Mouse (Mus musculus) forebrain, embryonic 15.5 days (tissue): Measurements from ENCODE around the gene Gm12790. TPM values are rescaled to one million over a fixed set of nuclear protein-coding genes. Genes with fewer than 3 reads are reported as not detected.
A peak's percentile ranks its signal among the peaks of the same experiment; 100 is the strongest.
"Not testable (repeated sequence)": the region's sequence is repeated elsewhere in the genome, so short reads cannot be mapped to it uniquely, and the experiment has no call there.

Experiments
- ATAC-seq: fragments of 200-750 bp; cut with Nextera tagmentation; replicated peaks from 2 replicates; pipeline ENCODE4 v1.8.0; 2017; ENCODE audit warnings: mild to moderate bottlenecking, moderate TSS enrichment, moderate library complexity
- H3K27ac ChIP-seq: fragments of 300-500 bp; sonication (generic); replicated peaks from 2 replicates; pipeline ENCODE4 v1.5.1; 2015; ENCODE audit warnings: mild to moderate bottlenecking, inconsistent platforms
- H3K27me3 ChIP-seq: fragments of 300-500 bp; sonication (generic); 2 replicates; pipeline ENCODE4 v1.6.1; 2015; ENCODE audit warnings: inconsistent platforms
- H3K36me3 ChIP-seq: fragments of 300-500 bp; sonication (generic); 2 replicates; pipeline ENCODE4 v1.6.1; 2015; ENCODE audit warnings: mild to moderate bottlenecking, inconsistent platforms
- H3K4me1 ChIP-seq: fragments of 300-500 bp; sonication (generic); 2 replicates; pipeline ENCODE4 v1.6.1; 2015; ENCODE audit warnings: inconsistent platforms
- H3K4me2 ChIP-seq: fragments of 300-500 bp; sonication (generic); replicated peaks from 2 replicates; pipeline ENCODE4 v1.6.1; 2015; ENCODE audit warnings: mild to moderate bottlenecking, inconsistent platforms
- H3K4me3 ChIP-seq: fragments of 300-500 bp; sonication (generic); 2 replicates; pipeline ENCODE4 v1.5.1; 2015; ENCODE audit warnings: mild to moderate bottlenecking, inconsistent platforms
- H3K9ac ChIP-seq: fragments of 300-500 bp; sonication (generic); replicated peaks from 2 replicates; pipeline ENCODE4 v1.6.1; 2015; ENCODE audit warnings: mild to moderate bottlenecking, inconsistent platforms
- H3K9me3 ChIP-seq: fragments of 300-500 bp; sonication (generic); 2 replicates; pipeline ENCODE4 v1.6.1; 2016; ENCODE audit warnings: inconsistent platforms
- WGBS: fragments of 180-500 bp; shearing (Covaris S2); methylation state at CpG from one replicate; pipeline ENCODE4 v1.1.7; 2015; ENCODE audit warnings: mixed read lengths; 5-methylcytosine and 5-hydroxymethylcytosine counted together
- polyA plus RNA-seq: library from polyadenylated mRNA; unstranded; fragments of >200 nt; fragmentation: Nextera tagmentation; extraction: Ambion mirVana; gene quantifications from 2 replicates; pipeline ENCODE4 v1.2.1, GENCODE M21; 2015

The Gm12790 gene
- polyA plus RNA-seq, result not detected in 2 replicates

GRCm38 (mm10) chr4:101980949-101981348, at the start of gene Gm12790:
TSS of gene Gm12790 (minus strand) at chr4:101981049.
- H3K9ac ChIP-seq, H3K4me1 ChIP-seq, H3K9me3 ChIP-seq, H3K36me3 ChIP-seq, H3K27me3 ChIP-seq, H3K4me3 ChIP-seq, ATAC-seq, H3K4me2 ChIP-seq, H3K27ac ChIP-seq: not testable (repeated sequence)
- WGBS, result 75% methylated on average over 1 of the region's 5 CpGs

- H3K4me3 ChIP-seq, result no peak overlapping the region
- WGBS, result 82% methylated on average over 6 of the region's 6 CpGs
- ATAC-seq, result no peak
- no peaks in the 10 kb centered on the region for H3K9me3 ChIP-seq
- no peak overlapping the region for H3K4me2 ChIP-seq
- H3K9ac ChIP-seq, result no peak overlapping the region
- H3K4me1 ChIP-seq, result no peaks in the 10 kb centered on the region
- H3K36me3 ChIP-seq, result no peaks in the 10 kb centered on the region
- H3K27ac ChIP-seq, result no peak overlapping the region
- H3K27me3 ChIP-seq, result no peaks in the 10 kb centered on the region
These were observed 45.8 kb upstream of the Gm12790 start for GRCm38 (mm10) chr4:102026619-102027018.

DNA sequence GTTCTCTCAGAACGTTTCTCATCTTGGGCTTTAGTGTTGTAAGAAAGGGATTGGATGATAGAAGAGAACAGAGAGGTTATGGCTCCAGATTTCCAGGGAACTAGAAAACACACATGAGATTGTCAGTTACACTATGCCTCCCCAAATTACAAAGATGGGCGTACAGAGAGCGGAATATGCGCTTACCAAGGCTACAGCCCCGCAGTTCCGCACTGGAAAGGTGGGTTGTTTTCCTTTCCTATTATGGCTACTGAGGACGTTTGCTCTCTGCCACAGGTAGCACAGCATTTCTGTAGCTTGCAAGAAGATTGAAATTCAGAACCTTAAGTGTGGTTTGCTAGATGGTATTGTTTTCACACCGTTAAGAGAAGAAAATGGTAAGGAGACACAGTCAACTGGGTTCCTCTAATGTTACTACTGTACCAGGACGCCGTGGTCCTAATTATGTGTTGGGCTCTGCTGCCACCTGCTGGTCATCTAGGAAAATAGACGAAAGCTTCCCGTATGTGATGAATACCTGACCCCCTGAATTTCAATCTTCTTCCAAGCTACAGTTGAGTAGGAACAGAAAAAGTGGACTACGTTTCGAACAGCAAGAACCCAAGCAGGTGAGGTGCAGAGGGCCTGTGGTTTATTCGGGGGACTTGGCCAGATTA, 17.5 kb upstream of the Gm12790 start:
- Histone ChIP-seq H3K9me3 (no peaks in the 10 kb centered on the region), H3K4me2 (no peak overlapping the region), H3K36me3 (no peaks in the 10 kb centered on the region), H3K9ac (no peak overlapping the region), H3K27me3 (no peaks in the 10 kb centered on the region), H3K4me3 (no peak overlapping the region), H3K4me1 (no peaks in the 10 kb centered on the region), H3K27ac (no peak overlapping the region)
- peak; percentile 85 for ATAC-seq
- 40% methylated on average over 15 of the region's 15 CpGs for WGBS

DNA sequence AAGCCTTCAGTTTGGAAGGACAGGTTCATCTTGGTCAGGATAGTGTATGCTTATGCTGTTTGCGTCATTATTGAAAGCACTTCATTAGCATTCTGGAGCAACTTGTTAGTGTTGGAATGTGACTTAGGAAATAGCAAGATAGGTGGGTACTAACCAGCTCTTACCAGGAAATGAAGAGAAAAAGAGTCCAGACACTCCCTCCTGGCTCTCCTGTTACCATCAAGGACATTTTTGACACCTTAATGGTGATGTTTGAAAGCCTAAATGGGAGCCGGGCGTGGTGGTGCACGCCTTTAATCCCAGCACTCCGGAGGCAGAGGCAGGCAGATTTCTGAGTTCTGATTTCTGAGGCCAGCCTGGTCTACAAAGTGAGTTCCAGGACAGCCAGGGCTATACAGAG, 16.6 kb upstream of the Gm12790 start:
- Histone ChIP-seq H3K4me1 (no peaks in the 10 kb centered on the region), H3K4me3 (no peak overlapping the region), H3K36me3 (no peaks in the 10 kb centered on the region), H3K9me3 (no peaks in the 10 kb centered on the region), H3K27ac (no peak overlapping the region), H3K9ac (no peak overlapping the region), H3K27me3 (no peaks in the 10 kb centered on the region), H3K4me2 (no peak overlapping the region)
- WGBS, result 92% methylated on average over 5 of the region's 5 CpGs
- ATAC-seq, result no peak

DNA sequence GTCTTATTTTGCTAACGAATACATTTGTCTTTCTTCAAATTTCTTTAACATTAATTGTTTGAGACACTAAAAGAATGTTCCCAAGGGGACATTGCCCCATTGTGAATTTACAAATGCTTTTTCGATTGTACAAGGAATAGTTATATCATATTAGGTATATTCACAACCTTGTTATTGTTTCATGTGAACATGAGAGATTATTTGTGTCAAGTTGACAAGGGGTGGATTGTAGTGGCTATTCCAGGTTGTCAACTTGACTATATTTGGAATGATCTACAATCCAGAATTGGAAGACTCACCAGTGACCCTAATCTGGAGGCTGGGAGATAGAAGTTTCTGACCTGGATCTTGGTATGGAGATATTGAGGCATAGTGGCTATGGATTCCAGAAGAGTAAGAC, 5.5 kb upstream of the Gm12790 start, which contains the start of gene Gm12789:
Gene Gm12789, plus strand, starts transcription at position 301 of the 400 bp plus-strand sequence.
- not testable (repeated sequence) for H3K9me3 ChIP-seq
- WGBS, result 85% methylated on average over 2 of the region's 2 CpGs

DNA sequence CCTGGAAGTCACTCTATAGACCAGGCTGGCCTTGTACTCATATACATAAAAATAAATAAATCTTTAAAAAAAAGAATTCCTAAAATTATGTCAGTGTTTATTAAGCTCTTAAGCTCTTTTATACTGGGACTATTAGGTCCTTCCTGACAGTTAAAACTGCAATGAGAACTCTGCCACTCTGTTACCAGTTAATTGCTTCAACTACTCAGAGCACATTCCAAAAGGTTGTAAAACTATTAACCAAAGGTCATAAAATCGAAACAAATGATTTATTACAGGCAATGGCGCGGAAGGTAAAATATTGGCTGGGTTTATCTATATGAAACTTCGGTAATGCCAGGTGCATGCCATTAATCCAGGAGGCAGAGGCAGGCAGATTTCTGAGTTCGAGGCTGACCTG, 4.8 kb upstream of the Gm12790 start:
- Histone ChIP-seq H3K9ac (no peak overlapping the region), H3K27ac (no peak overlapping the region), H3K36me3 (no peaks in the 10 kb centered on the region), H3K9me3 (no peaks in the 10 kb centered on the region), H3K4me3 (no peak overlapping the region), H3K4me1 (no peaks in the 10 kb centered on the region), H3K27me3 (no peaks in the 10 kb centered on the region), H3K4me2 (no peak overlapping the region)
- no peak for ATAC-seq
- 92% methylated on average over 5 of the region's 5 CpGs for WGBS

More for the DNA sequence above, 5.5 kb upstream of the Gm12790 start, which contains the start of gene Gm12789:
- H3K27me3 ChIP-seq, H3K4me1 ChIP-seq, ATAC-seq, H3K4me2 ChIP-seq, H3K36me3 ChIP-seq, H3K9ac ChIP-seq, H3K27ac ChIP-seq, H3K4me3 ChIP-seq: not testable (repeated sequence)

- not testable (repeated sequence) for H3K4me1 ChIP-seq, H3K27ac ChIP-seq, H3K4me3 ChIP-seq, H3K4me2 ChIP-seq, ATAC-seq, H3K36me3 ChIP-seq, H3K9me3 ChIP-seq, H3K9ac ChIP-seq, H3K27me3 ChIP-seq
- 81% methylated on average over 2 of the region's 2 CpGs for WGBS
These were observed 40.7 kb downstream of the Gm12790 start, which contains the start of gene Gm12794 for GRCm38 (mm10) chr4:101940107-101940506. TSS of gene Gm12794 (plus strand) at chr4:101940407.

Other genes with a start within 250 kb of the Gm12790 start
- not detected in 2 replicates for gene B020004J07Rik, start 137.0 kb downstream of the Gm12790 start, polyA plus RNA-seq
- gene C130073F10Rik, start 87.3 kb downstream of the Gm12790 start, polyA plus RNA-seq, result not detected in 2 replicates
- gene Gm12800, start 71.9 kb downstream of the Gm12790 start, polyA plus RNA-seq, result not detected in 2 replicates
- not detected in 2 replicates for gene Gm12794, start 40.6 kb downstream of the Gm12790 start, polyA plus RNA-seq
- gene Gm12789, start 5.6 kb upstream of the Gm12790 start, polyA plus RNA-seq, result not detected in 2 replicates
- 24.7 and 28.0 TPM in 2 replicates for gene Pde4b, start 106.5 kb upstream of the Gm12790 start, polyA plus RNA-seq